Mouse (Mus musculus) liver, embryonic 16.5 days (tissue): ENCODE measurements around the gene Abhd12. TPM values are rescaled to one million over a fixed set of nuclear protein-coding genes. Genes with fewer than 3 reads are reported as not detected.

Experiments
- ATAC-seq: fragments of 200-750 bp; cut with Nextera tagmentation; 2 replicates; pipeline ENCODE4 v1.8.0; 2017; ENCODE audit warnings: low read depth, mild to moderate bottlenecking, moderate number of reproducible peaks, moderate library complexity
- H3K27ac ChIP-seq: fragments of 300-500 bp; sonication (generic); 2 replicates; pipeline ENCODE4 v1.5.1; 2014; ENCODE audit warnings: mild to moderate bottlenecking, low read length
- H3K27me3 ChIP-seq: fragments of 300-500 bp; sonication (generic); 2 replicates; pipeline ENCODE4 v1.6.1; 2014; ENCODE audit warnings: low read depth, low read length, mixed read lengths; ENCODE audit not compliant: control insufficient read depth, insufficient read depth
- H3K36me3 ChIP-seq: fragments of 300-500 bp; sonication (generic); 2 replicates; pipeline ENCODE4 v1.6.1; 2014; ENCODE audit warnings: mild to moderate bottlenecking; ENCODE audit not compliant: control insufficient read depth, insufficient read depth
- H3K4me1 ChIP-seq: fragments of 300-500 bp; sonication (generic); 2 replicates; pipeline ENCODE4 v1.6.1; 2014; ENCODE audit warnings: low read depth, low read length, mixed read lengths; ENCODE audit not compliant: control insufficient read depth
- H3K4me2 ChIP-seq: fragments of 300-500 bp; sonication (generic); 2 replicates; pipeline ENCODE4 v1.6.1; 2014; ENCODE audit warnings: low read depth, low read length, mixed read lengths
- H3K4me3 ChIP-seq: fragments of 300-500 bp; sonication (generic); 2 replicates; pipeline ENCODE4 v1.5.1; 2014; ENCODE audit warnings: low read depth, mild to moderate bottlenecking, low read length
- H3K9ac ChIP-seq: fragments of 300-500 bp; sonication (generic); 2 replicates; pipeline ENCODE4 v1.6.1; 2014; ENCODE audit warnings: low read depth, low read length
- H3K9me3 ChIP-seq: fragments of 300-500 bp; sonication (generic); replicated peaks from 2 replicates; pipeline ENCODE4 v1.6.1; 2016; ENCODE audit warnings: low read length; ENCODE audit not compliant: control insufficient read depth
- WGBS: fragments of 180-500 bp; shearing (Covaris S2); extraction: QIAGEN DNeasy Blood & Tissue Kit; methylation state at CpG from one replicate; pipeline ENCODE4 v1.1.7; 2014; ENCODE audit not compliant: insufficient replicate concordance; 5-methylcytosine and 5-hydroxymethylcytosine counted together
- polyA plus RNA-seq: library from polyadenylated mRNA; unstranded; fragments of >200 nt; fragmentation: Nextera tagmentation; extraction: Ambion mirVana; gene quantifications from 2 replicates; pipeline ENCODE4 v1.2.1, GENCODE M21; 2015

Gene Abhd12
- polyA plus RNA-seq, 1 experiment from 2014 or later = 19.0 TPM

DNA sequence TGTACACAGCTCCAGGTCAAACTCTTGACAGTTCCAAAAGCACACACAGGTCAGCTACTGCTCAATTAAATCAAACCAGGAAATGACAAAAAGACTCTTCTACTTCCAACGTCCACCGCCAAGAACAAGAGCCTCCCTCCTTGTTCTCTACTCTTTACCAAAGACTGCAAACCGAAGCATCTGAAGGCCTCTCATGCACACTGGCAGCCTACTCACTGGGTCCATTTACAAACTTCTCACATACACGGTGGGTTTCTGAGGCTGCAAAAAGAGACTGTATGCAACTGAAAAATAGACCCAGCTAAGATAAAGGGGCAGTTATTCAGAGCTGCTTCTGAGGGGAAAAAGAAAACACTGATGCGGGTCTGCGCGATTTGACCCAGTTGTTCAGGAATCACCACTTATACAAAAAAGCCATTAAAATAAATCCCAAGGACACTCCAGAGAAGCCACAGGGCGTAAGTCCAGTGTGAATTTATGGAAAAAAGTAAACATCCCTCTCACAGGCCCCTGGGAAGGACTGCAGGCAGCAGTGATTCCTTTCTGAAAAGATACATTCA lies 57.0 kb downstream of the Abhd12 start:
- Histone ChIP-seq H3K36me3 (no peaks in the 10 kb centered on the region), H3K4me3 (no peak overlapping the region), H3K4me2 (no peak overlapping the region), H3K9me3 (no peaks in the 10 kb centered on the region), H3K27me3 (no peaks in the 10 kb centered on the region), H3K9ac (no peak overlapping the region), H3K4me1 (no peaks in the 10 kb centered on the region), H3K27ac (no peak overlapping the region)
- 71% methylated on average over 8 of the region's 8 CpGs for WGBS
- no peak for ATAC-seq

DNA sequence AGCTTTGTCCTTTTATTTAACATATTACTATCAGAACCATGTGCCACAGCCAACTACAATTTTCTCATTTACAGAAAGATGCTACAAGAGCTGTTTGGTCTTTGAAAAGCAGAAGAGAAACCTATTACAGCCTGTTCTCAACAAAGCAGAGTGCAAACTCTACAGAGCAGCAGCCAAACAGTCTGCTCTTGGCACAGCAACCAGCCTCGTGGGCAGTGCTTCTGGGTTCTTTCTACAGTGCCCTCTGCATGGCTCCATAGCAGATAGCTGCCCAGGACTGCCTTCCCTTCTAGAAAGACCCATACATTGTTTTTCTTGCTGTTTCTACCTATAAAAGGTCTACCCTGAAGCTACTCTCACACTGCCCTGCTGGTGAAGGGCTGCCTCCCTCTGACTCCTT lies 59.7 kb downstream of the Abhd12 start:
- Histone ChIP-seq H3K4me3 (no peak overlapping the region), H3K4me2 (no peak overlapping the region), H3K9me3 (no peaks in the 10 kb centered on the region), H3K9ac (no peak overlapping the region), H3K4me1 (no peaks in the 10 kb centered on the region), H3K36me3 (no peaks in the 10 kb centered on the region), H3K27ac (no peak overlapping the region), H3K27me3 (no peaks in the 10 kb centered on the region)
- 48% methylated on average over 1 of the region's 1 CpGs for WGBS
- no peak for ATAC-seq

DNA sequence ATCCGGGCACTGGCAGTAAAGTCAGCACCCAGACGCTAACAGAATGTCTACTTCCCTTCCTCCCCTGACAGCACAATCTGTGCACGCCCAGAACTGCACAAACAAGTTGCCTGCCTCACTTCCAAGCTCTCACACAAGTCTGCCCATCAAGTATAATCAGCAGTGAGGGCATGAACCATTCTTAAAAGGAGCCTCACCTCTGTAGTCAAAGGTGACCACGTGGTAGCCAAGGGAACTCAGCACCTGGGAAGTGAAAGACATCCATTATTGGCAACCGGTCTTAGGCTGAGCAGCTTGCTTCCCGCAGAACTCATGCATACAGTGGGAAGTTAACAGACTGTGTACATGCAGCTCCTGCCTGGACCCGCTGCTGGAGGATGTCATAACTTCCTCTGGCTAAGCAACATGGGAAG lies 62.5 kb downstream of the Abhd12 start:
- no peaks in the 10 kb centered on the region for H3K4me1 ChIP-seq
- WGBS = 56% methylated on average over 7 of the region's 7 CpGs
- no peaks in the 10 kb centered on the region for H3K27me3 ChIP-seq
- H3K27ac ChIP-seq = no peak overlapping the region
- H3K36me3 ChIP-seq = no peaks in the 10 kb centered on the region
- H3K4me3 ChIP-seq = no peak overlapping the region
- H3K9me3 ChIP-seq = no peaks in the 10 kb centered on the region
- no peak overlapping the region for H3K9ac ChIP-seq
- H3K4me2 ChIP-seq = no peak overlapping the region
- ATAC-seq = no peak

DNA sequence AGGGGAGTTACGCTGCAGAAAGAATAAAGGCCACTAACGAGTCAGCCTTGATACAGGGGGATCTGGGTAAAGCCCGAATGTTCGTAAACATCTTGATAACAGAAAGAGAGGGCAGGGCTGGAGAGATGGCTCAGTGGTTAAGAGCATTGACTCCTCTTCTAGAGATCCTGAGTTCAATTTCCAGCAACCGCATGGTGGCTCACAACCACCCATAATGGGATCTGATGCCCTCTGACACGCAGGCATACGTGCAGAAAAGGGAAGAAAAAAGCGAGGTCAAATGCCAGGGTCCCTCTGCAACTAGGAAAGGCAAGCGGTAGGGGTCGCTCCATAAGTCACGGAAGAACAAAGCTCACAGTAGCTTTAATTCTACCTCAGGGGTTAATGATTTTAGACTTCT lies 63.4 kb downstream of the Abhd12 start:
- no peak for ATAC-seq
- Histone ChIP-seq H3K4me1 (no peaks in the 10 kb centered on the region), H3K27ac (no peak overlapping the region), H3K4me2 (no peak overlapping the region), H3K9ac (no peak overlapping the region), H3K9me3 (no peaks in the 10 kb centered on the region), H3K36me3 (no peaks in the 10 kb centered on the region), H3K27me3 (no peaks in the 10 kb centered on the region), H3K4me3 (no peak overlapping the region)
- 64% methylated on average over 11 of the region's 11 CpGs for WGBS

DNA sequence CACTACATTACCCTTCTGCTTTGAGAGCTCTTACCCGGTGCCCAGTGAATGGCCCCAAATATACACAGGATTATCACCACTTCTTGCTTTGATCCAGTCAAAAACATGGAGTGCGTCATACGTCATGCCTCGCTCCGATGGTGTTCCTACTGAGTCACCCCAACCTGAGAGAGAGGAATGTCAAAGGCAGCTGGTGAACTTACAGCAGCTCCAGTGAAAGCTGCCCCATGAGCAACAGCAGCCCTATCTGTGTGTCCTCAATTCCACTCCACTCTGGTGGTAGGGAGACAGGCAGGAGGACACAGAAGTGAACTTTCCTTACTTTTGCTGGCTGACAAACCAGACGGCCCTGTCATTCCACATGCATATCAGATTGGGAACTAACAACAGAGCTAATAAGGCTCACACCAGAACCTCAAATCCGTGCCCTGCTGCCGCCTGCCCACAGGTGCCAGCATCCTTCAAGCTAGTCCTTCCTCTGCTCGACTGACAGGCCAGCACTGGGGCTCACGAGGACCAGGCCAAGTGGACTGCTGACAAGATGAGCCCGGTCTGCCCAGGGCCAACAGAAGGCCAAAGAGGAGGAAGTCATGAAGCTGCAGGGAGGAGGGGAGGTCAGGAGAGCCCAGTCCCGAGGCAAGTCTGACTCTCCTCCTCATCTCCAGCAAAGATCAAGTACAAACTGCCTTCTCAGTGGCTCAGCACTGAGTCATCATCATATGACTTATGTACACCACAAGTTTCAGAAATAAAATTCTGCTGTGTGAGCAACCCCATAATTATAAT lies 64.7 kb downstream of the Abhd12 start:
- ATAC-seq = peak; percentile 56

DNA sequence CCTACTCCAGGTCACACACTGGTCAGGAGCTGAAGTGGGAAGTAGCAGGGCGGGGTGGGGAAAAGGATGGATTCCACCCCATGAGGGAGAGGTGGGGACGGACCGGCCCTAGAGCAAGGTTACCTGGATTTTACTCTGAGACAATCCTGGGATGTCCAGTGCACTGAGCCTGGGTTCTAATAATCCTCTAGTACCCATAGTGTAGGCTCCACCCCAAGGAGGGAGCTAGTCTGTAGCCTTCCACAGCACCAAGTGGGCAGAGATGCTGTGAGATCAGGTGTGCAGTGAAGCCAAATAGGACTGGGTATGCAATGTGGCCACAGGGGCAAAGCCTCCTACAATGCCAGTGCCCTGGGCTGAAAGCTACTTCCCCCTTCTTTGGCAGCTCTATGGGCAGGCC lies 66.8 kb downstream of the Abhd12 start:
- Histone ChIP-seq H3K4me1 (no peaks in the 10 kb centered on the region), H3K4me2 (no peak overlapping the region), H3K9ac (no peak overlapping the region), H3K36me3 (no peaks in the 10 kb centered on the region), H3K27me3 (no peaks in the 10 kb centered on the region), H3K27ac (no peak overlapping the region), H3K9me3 (no peaks in the 10 kb centered on the region), H3K4me3 (no peak overlapping the region)
- ATAC-seq = no peak
- 79% methylated on average over 3 of the region's 3 CpGs for WGBS

More for the DNA sequence above, 64.7 kb downstream of the Abhd12 start:
- 67% methylated on average over 12 of the region's 12 CpGs for WGBS
- no peak overlapping the region for H3K9ac ChIP-seq
- no peaks in the 10 kb centered on the region for H3K4me1 ChIP-seq
- no peaks in the 10 kb centered on the region for H3K36me3 ChIP-seq
- H3K27me3 ChIP-seq = no peaks in the 10 kb centered on the region
- H3K4me3 ChIP-seq = no peak overlapping the region
- no peak overlapping the region for H3K4me2 ChIP-seq
- no peak overlapping the region for H3K27ac ChIP-seq
- no peaks in the 10 kb centered on the region for H3K9me3 ChIP-seq

- WGBS = 50% methylated on average over 15 of the region's 15 CpGs
- no peak for ATAC-seq
Measured at GRCm38 (mm10) chr2:150836906-150837305, 67.6 kb downstream of the Abhd12 start.

GRCm38 (mm10) chr2:150835975-150836374 lies 68.6 kb downstream of the Abhd12 start:
- H3K4me2 ChIP-seq = no peak overlapping the region
- H3K27ac ChIP-seq = no peak overlapping the region
- no peak overlapping the region for H3K9ac ChIP-seq
- H3K36me3 ChIP-seq = no peaks in the 10 kb centered on the region
- ATAC-seq = no peak
- H3K9me3 ChIP-seq = no peaks in the 10 kb centered on the region
- H3K27me3 ChIP-seq = no peaks in the 10 kb centered on the region
- WGBS = 78% methylated on average over 4 of the region's 4 CpGs
- no peaks in the 10 kb centered on the region for H3K4me1 ChIP-seq
- no peak overlapping the region for H3K4me3 ChIP-seq

More at GRCm38 (mm10) chr2:150836906-150837305, 67.6 kb downstream of the Abhd12 start:
- no peaks in the 10 kb centered on the region for H3K36me3 ChIP-seq
- H3K27ac ChIP-seq = no peak overlapping the region
- H3K4me2 ChIP-seq = no peak overlapping the region
- H3K9ac ChIP-seq = no peak overlapping the region
- no peaks in the 10 kb centered on the region for H3K9me3 ChIP-seq
- no peaks in the 10 kb centered on the region for H3K27me3 ChIP-seq
- no peaks in the 10 kb centered on the region for H3K4me1 ChIP-seq
- no peak overlapping the region for H3K4me3 ChIP-seq

GRCm38 (mm10) chr2:150834616-150835015 lies 69.9 kb downstream of the Abhd12 start:
- ATAC-seq = no peak
- Histone ChIP-seq H3K36me3 (no peaks in the 10 kb centered on the region), H3K9me3 (no peaks in the 10 kb centered on the region), H3K27ac (no peak overlapping the region), H3K4me1 (no peaks in the 10 kb centered on the region), H3K4me3 (no peak overlapping the region), H3K4me2 (no peak overlapping the region), H3K27me3 (no peaks in the 10 kb centered on the region), H3K9ac (no peak overlapping the region)
- WGBS = 69% methylated on average over 7 of the region's 7 CpGs
